ENCODE assay signal across 28 mouse cellular contexts in the genomic region with DNA sequence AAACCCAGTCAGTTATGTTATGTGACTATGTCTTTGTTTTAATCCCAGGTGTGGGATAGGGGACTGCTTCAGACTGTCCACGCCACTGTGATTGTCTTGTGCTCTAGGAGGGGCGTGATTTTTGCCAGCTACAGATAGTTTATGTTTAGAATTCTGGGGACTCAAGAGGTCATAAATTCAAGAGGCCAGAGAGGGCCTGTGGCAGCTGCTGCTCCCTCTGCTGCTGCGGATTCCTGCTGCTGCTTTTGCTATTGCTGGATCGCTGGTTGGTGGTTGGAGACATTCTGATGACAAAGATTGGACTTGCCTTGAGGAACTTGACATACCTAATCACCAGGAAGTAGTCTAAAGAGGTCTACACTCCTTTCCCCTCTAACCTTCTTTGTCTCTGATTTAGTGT. TPM values are rescaled to one million over a fixed set of nuclear protein-coding genes. Genes with fewer than 3 reads are reported as not detected.
DNase-seq lines count a peak whose midpoint lies in the region; ATAC-seq and TF ChIP-seq lines count a peak whose summit lies in the region.
"Had no signal": no experiment of that assay in that cellular context is flagged by ENCODE, and none has a peak within 500 bp of the region (broad histone marks: within the 10 kb centered on the region; RNA-seq: fewer than 3 reads in every experiment).

No protein-coding gene starts in this region.

- H3K79me2 ChIP-seq in myocyte (ENCODE audit: control insufficient read depth, insufficient read depth), result no peaks in the 10 kb centered on the region

- peak; percentile 59 for DNase-seq in heart, adult 11 months
- no peak for DNase-seq in heart, postnatal 4 days
- DNase-seq in thymus, postnatal 36 days, result no peak
- DNase-seq: adrenal gland, postnatal 10 days; adrenal gland, postnatal 25 days; B cell, adult 2 months; cerebellum, adult 11 months; cerebellum, adult 18-20 months; cerebellum, adult 8-10 months; cerebellum, adult 9-11 months; cerebellum, postnatal 14 days; cerebellum, postnatal 36 days; embryo, embryonic 11 days had no signal

- H3K27me3 ChIP-seq in myocyte (ENCODE audit: control insufficient read depth, insufficient read depth, insufficient read length), result no peaks in the 10 kb centered on the region
- H3K27me3 ChIP-seq: CH12.LX; embryonic facial prominence, embryonic 13.5 days; embryonic facial prominence, embryonic 15.5 days; forebrain, embryonic 12.5 days; Patski had no signal

- 0 out of 2 replicates have a peak, but pooled peaks have one; percentile 1 for ATAC-seq in megakaryocyte progenitor cell, adult 5-6 weeks (replicated peaks; ENCODE audit: poor library complexity)
- ATAC-seq: activated CD4-positive, CD25-positive, alpha-beta regulatory T cell, adult 4 months; CD4-positive, CD25-positive, alpha-beta regulatory T cell, adult 4 months; forebrain, embryonic 14.5 days; forebrain, embryonic 16.5 days; Patski had no signal

- no peak overlapping the region for H3ac ChIP-seq in myocyte (ENCODE audit: control insufficient read depth, insufficient read length)

- no peak overlapping the region for H3K4me2 ChIP-seq in myocyte (ENCODE audit: low read depth)
- H3K4me2 ChIP-seq: embryonic facial prominence, embryonic 13.5 days; embryonic facial prominence, embryonic 15.5 days; forebrain, embryonic 12.5 days had no signal

- no peaks in the 10 kb centered on the region for H3K36me3 ChIP-seq in myocyte (ENCODE audit: control insufficient read depth, insufficient read depth)
- H3K36me3 ChIP-seq: embryonic facial prominence, embryonic 13.5 days; embryonic facial prominence, embryonic 15.5 days; forebrain, embryonic 10.5 days; forebrain, embryonic 12.5 days; G1E had no signal

- no peak overlapping the region for H3K4me3 ChIP-seq in myocyte
- H3K4me3 ChIP-seq: embryonic facial prominence, embryonic 13.5 days; embryonic facial prominence, embryonic 15.5 days; erythroblast, embryonic 14.5 days; forebrain, embryonic 10.5 days; forebrain, embryonic 12.5 days had no signal

- no peak for TF ChIP-seq POLR2A in myocyte (IDR thresholded peaks at IDR 0.05; ENCODE audit: insufficient read length, low read depth)

TF ChIP-seq in myocyte, 11 proteins besides CTCF, POLR2A, EP300 and RAD21:
- TF ChIP-seq MYOD1 (IDR thresholded peaks at IDR 0.05; ENCODE audit: control insufficient read depth in 1 of 3, insufficient read length in 2 of 3, low read depth in 2 of 3) (peak in 2 of 3 experiments; percentile 1 to 14), SRF (IDR thresholded peaks at IDR 0.05; ENCODE audit: control insufficient read depth, insufficient read length, low read depth) (no peak)

RNA-seq across cellular contexts. Expression of gene Il31ra, which starts 57.5 kb away (rescaled TPM):
- not detected for total RNA-seq in heart, postnatal 4 days (2021)
- 5.4 and 6.2 TPM in 2 replicates for total RNA-seq in megakaryocyte progenitor cell, adult 5-6 weeks (2015)
- 4.9 and 8.4 TPM in 2 replicates for total RNA-seq in megakaryocyte progenitor cell, adult 5-6 weeks (2017)
- not detected for polyA plus RNA-seq in myocyte (2012; fragmentation: generic; extraction: Trizol)
- total RNA-seq: CH12.LX had no signal
- polyA plus RNA-seq: embryonic facial prominence, embryonic 11.5 days; erythroblast, embryonic 14.5 days; forebrain, embryonic 10.5 days; G1E; Patski had no signal

Comparison
In these comparisons a context has a peak if more than half of its experiments do, and no peak if none do; other contexts are left out.
1. RNA of gene Il31ra, which starts 57.5 kb away (total RNA-seq): 4.9 to 8.4 TPM in megakaryocyte progenitor cell, adult 5-6 weeks; not detected in heart, postnatal 4 days; every median in the first group is over 4 times any median in the second.